Mouse (Mus musculus) lung, embryonic 16.5 days (tissue): ENCODE data around the gene Bcl2l10. TPM values are rescaled to one million over a fixed set of nuclear protein-coding genes. Genes with fewer than 3 reads are reported as not detected.
"Not testable (repeated sequence)": the region's sequence is repeated elsewhere in the genome, so short reads cannot be mapped to it uniquely, and the experiment has no call there.

Source experiments
- ATAC-seq: fragments of 200-750 bp; cut with Nextera tagmentation; 2 replicates; pipeline ENCODE4 v1.8.0; 2017; ENCODE audit warnings: low read depth, mild to moderate bottlenecking, moderate library complexity
- H3K27ac ChIP-seq: fragments of 300-500 bp; sonication (generic); 2 replicates; pipeline ENCODE4 v1.5.1; 2014; ENCODE audit warnings: mild to moderate bottlenecking, control low read depth, low read length
- H3K27me3 ChIP-seq: fragments of 300-500 bp; sonication (generic); 2 replicates; pipeline ENCODE4 v1.6.1; 2014; ENCODE audit warnings: low read depth, low read length, mixed read lengths; ENCODE audit not compliant: control insufficient read depth, insufficient read depth
- H3K36me3 ChIP-seq: fragments of 300-500 bp; sonication (generic); 2 replicates; pipeline ENCODE4 v1.6.1; 2014; ENCODE audit warnings: low read length; ENCODE audit not compliant: control insufficient read depth, insufficient read depth
- H3K4me1 ChIP-seq: fragments of 300-500 bp; sonication (generic); replicated peaks from 2 replicates; pipeline ENCODE4 v1.6.1; 2014; ENCODE audit warnings: low read length, mixed read lengths; ENCODE audit not compliant: control insufficient read depth, insufficient read depth
- H3K4me2 ChIP-seq: fragments of 300-500 bp; sonication (generic); 2 replicates; pipeline ENCODE4 v1.6.1; 2014; ENCODE audit warnings: low read depth, low read length, control low read depth
- H3K4me3 ChIP-seq: fragments of 300-500 bp; sonication (generic); 2 replicates; pipeline ENCODE4 v1.5.1; 2014; ENCODE audit warnings: mild to moderate bottlenecking, low read length, control low read depth
- H3K9ac ChIP-seq: fragments of 300-500 bp; sonication (generic); 2 replicates; pipeline ENCODE4 v1.6.1; 2014; ENCODE audit warnings: low read length, control low read depth
- H3K9me3 ChIP-seq: fragments of 300-500 bp; sonication (generic); 2 replicates; pipeline ENCODE4 v1.6.1; 2016; ENCODE audit warnings: low read length; ENCODE audit not compliant: control insufficient read depth
- WGBS: fragments of 180-500 bp; shearing (Covaris S2); extraction: QIAGEN DNeasy Blood & Tissue Kit; methylation state at CpG from one replicate; pipeline ENCODE4 v1.1.7; 2014; 5-methylcytosine and 5-hydroxymethylcytosine counted together
- polyA plus RNA-seq: library from polyadenylated mRNA; unstranded; fragments of >200 nt; fragmentation: Nextera tagmentation; extraction: Ambion mirVana; gene quantifications from 2 replicates; pipeline ENCODE4 v1.2.1, GENCODE M21; 2015

Bcl2l10 gene
- polyA plus RNA-seq, 1 experiment from 2014 or later: not detected

GRCm38 (mm10) chr9:75361699-75362098 is 14.1 kb downstream of the Bcl2l10 start:
- H3K9me3 ChIP-seq: no peaks in the 10 kb centered on the region
- ATAC-seq: peak; percentile 57; the same call in 1 of the 2 replicates
- H3K4me2 ChIP-seq: no peak overlapping the region
- H3K4me1 ChIP-seq: no peaks in the 10 kb centered on the region
- H3K36me3 ChIP-seq: no peaks in the 10 kb centered on the region
- 29% methylated on average over 5 of the region's 5 CpGs for WGBS
- no peak overlapping the region for H3K27ac ChIP-seq
- H3K27me3 ChIP-seq: no peaks in the 10 kb centered on the region; the same call in 1 of the 2 replicates
- H3K9ac ChIP-seq: no peak overlapping the region
- no peak overlapping the region for H3K4me3 ChIP-seq

- H3K36me3 ChIP-seq: no peaks in the 10 kb centered on the region
- WGBS: 78% methylated on average over 4 of the region's 4 CpGs
- no peak overlapping the region for H3K4me2 ChIP-seq
- H3K9me3 ChIP-seq: no peaks in the 10 kb centered on the region
- no peak overlapping the region for H3K27ac ChIP-seq
- no peak overlapping the region for H3K4me3 ChIP-seq
- no peak overlapping the region for H3K9ac ChIP-seq
- H3K27me3 ChIP-seq: no peaks in the 10 kb centered on the region; the same call in 1 of the 2 replicates
- no peak for ATAC-seq
- H3K4me1 ChIP-seq: no peaks in the 10 kb centered on the region
Measured at GRCm38 (mm10) chr9:75362201-75362600, 14.6 kb downstream of the Bcl2l10 start.

- no peak for ATAC-seq
- Histone ChIP-seq H3K4me3 (no peak overlapping the region), H3K9ac (no peak overlapping the region), H3K9me3 (no peaks in the 10 kb centered on the region), H3K36me3 (no peaks in the 10 kb centered on the region), H3K4me1 (no peaks in the 10 kb centered on the region), H3K4me2 (no peak overlapping the region), H3K27ac (no peak overlapping the region), H3K27me3 (no peaks in the 10 kb centered on the region; the same call in 1 of the 2 replicates)
- WGBS: 70% methylated on average over 5 of the region's 5 CpGs
Measured at GRCm38 (mm10) chr9:75363001-75363400, 15.4 kb downstream of the Bcl2l10 start.

- H3K9ac ChIP-seq, H3K27ac ChIP-seq, H3K9me3 ChIP-seq, H3K27me3 ChIP-seq, ATAC-seq, H3K4me1 ChIP-seq, H3K4me2 ChIP-seq, H3K36me3 ChIP-seq, H3K4me3 ChIP-seq: not testable (repeated sequence)
- WGBS: 54% methylated on average over 7 of the region's 7 CpGs
Measured at GRCm38 (mm10) chr9:75363702-75364101, 16.1 kb downstream of the Bcl2l10 start.

- Histone ChIP-seq H3K4me3 (no peak overlapping the region), H3K4me1 (no peaks in the 10 kb centered on the region), H3K4me2 (no peak overlapping the region), H3K9me3 (no peaks in the 10 kb centered on the region), H3K36me3 (no peaks in the 10 kb centered on the region), H3K27me3 (no peaks in the 10 kb centered on the region; the same call in 1 of the 2 replicates), H3K9ac (no peak overlapping the region), H3K27ac (no peak overlapping the region)
- 82% methylated on average over 4 of the region's 4 CpGs for WGBS
- ATAC-seq: no peak
Measured at GRCm38 (mm10) chr9:75365195-75365594, 17.6 kb downstream of the Bcl2l10 start.

GRCm38 (mm10) chr9:75366191-75366590 is 18.6 kb downstream of the Bcl2l10 start:
- H3K9ac ChIP-seq: no peak overlapping the region
- no peaks in the 10 kb centered on the region for H3K9me3 ChIP-seq
- no peak overlapping the region for H3K27ac ChIP-seq
- no peak for ATAC-seq
- H3K4me2 ChIP-seq: no peak overlapping the region
- H3K27me3 ChIP-seq: no peaks in the 10 kb centered on the region
- 70% methylated on average over 5 of the region's 5 CpGs for WGBS
- no peaks in the 10 kb centered on the region for H3K36me3 ChIP-seq
- H3K4me1 ChIP-seq: no peaks in the 10 kb centered on the region
- no peak overlapping the region for H3K4me3 ChIP-seq

- H3K4me3 ChIP-seq: no peak overlapping the region
- no peaks in the 10 kb centered on the region for H3K27me3 ChIP-seq
- H3K9ac ChIP-seq: no peak overlapping the region
- no peaks in the 10 kb centered on the region for H3K9me3 ChIP-seq
- no peaks in the 10 kb centered on the region for H3K4me1 ChIP-seq
- no peak overlapping the region for H3K27ac ChIP-seq
- ATAC-seq: no peak
- WGBS: 57% methylated on average over 3 of the region's 3 CpGs
- no peak overlapping the region for H3K4me2 ChIP-seq
- H3K36me3 ChIP-seq: no peaks in the 10 kb centered on the region
Measured at GRCm38 (mm10) chr9:75368779-75369178, 21.2 kb downstream of the Bcl2l10 start.

- ATAC-seq: no peak
- 89% methylated on average over 9 of the region's 9 CpGs for WGBS
- Histone ChIP-seq H3K9me3 (peaks cover 2% of the 10 kb centered on the region; the same call in 1 of the 2 replicates), H3K27ac (no peak overlapping the region), H3K9ac (no peak overlapping the region), H3K4me2 (no peak overlapping the region), H3K4me1 (no peaks in the 10 kb centered on the region), H3K27me3 (no peaks in the 10 kb centered on the region), H3K4me3 (no peak overlapping the region), H3K36me3 (no peaks in the 10 kb centered on the region)
Measured at GRCm38 (mm10) chr9:75375606-75376005, 28.0 kb downstream of the Bcl2l10 start.

- Histone ChIP-seq H3K36me3 (no peaks in the 10 kb centered on the region), H3K4me1 (no peaks in the 10 kb centered on the region), H3K4me3 (no peak overlapping the region), H3K27me3 (no peaks in the 10 kb centered on the region), H3K9ac (no peak overlapping the region), H3K4me2 (no peak overlapping the region), H3K27ac (no peak overlapping the region), H3K9me3 (peaks cover 2% of the 10 kb centered on the region; the same call in 1 of the 2 replicates)
- WGBS: 61% methylated on average over 1 of the region's 1 CpGs
- no peak for ATAC-seq
Measured at GRCm38 (mm10) chr9:75376428-75376827, 28.9 kb downstream of the Bcl2l10 start.

GRCm38 (mm10) chr9:75378774-75379173 is 31.2 kb downstream of the Bcl2l10 start:
- no peak for ATAC-seq
- WGBS: 69% methylated on average over 2 of the region's 2 CpGs
- no peak overlapping the region for H3K4me2 ChIP-seq
- no peaks in the 10 kb centered on the region for H3K4me1 ChIP-seq
- no peak overlapping the region for H3K9ac ChIP-seq
- no peaks in the 10 kb centered on the region for H3K27me3 ChIP-seq
- H3K9me3 ChIP-seq: peaks cover 2% of the 10 kb centered on the region; the same call in 1 of the 2 replicates
- H3K36me3 ChIP-seq: no peaks in the 10 kb centered on the region
- H3K4me3 ChIP-seq: no peak overlapping the region
- H3K27ac ChIP-seq: no peak overlapping the region
